Mouse (Mus musculus) skeletal muscle tissue, adult 2 months (tissue): ENCODE measurements at regions not wholly inside any gene's neighbourhood (a gene's known extent, or its start where the extent isn't known, plus 50 kb on each side); places are given as distances from the start of the nearest gene placed in this dataset.

ENCODE experiments used
- DNase-seq: peaks from one replicate; pipeline ENCODE4 v3.0.0-alpha.2; 2012; ENCODE audit warnings: low read depth, low spot score

- no peak for DNase-seq
These were observed 307.3 kb downstream of the Tmem114 start for GRCm38 (mm10) chr16:8117543-8118167.

GRCm38 (mm10) chr16:8111329-8112116 lies 313.4 kb downstream of the Tmem114 start:
- DNase-seq = no peak

GRCm38 (mm10) chr16:8108141-8109122 lies 316.5 kb downstream of the Tmem114 start:
- peak; percentile 39 for DNase-seq

- DNase-seq = no peak
These were observed 345.9 kb downstream of the Tmem114 start for GRCm38 (mm10) chr16:8079024-8079423.

GRCm38 (mm10) chr16:8078461-8078860 lies 346.5 kb downstream of the Tmem114 start:
- no peak for DNase-seq

- DNase-seq = no peak
These were observed 350.2 kb downstream of the Tmem114 start for GRCm38 (mm10) chr16:8074729-8075128.

- no peak for DNase-seq
These were observed 371.0 kb downstream of the Tmem114 start for GRCm38 (mm10) chr16:8053936-8054335.

GRCm38 (mm10) chr16:8008966-8009365 lies 416.0 kb downstream of the Tmem114 start:
- DNase-seq = peak; percentile 8

GRCm38 (mm10) chr16:8006631-8007030 lies 418.3 kb downstream of the Tmem114 start:
- DNase-seq = no peak

- no peak for DNase-seq
These were observed 422.4 kb downstream of the Tmem114 start for GRCm38 (mm10) chr16:8002339-8003089.

- no peak for DNase-seq
These were observed 442.1 kb downstream of the Tmem114 start for GRCm38 (mm10) chr16:7982816-7983215.

- no peak for DNase-seq
These were observed 446.5 kb downstream of the Tmem114 start for GRCm38 (mm10) chr16:7978466-7978865.

- no peak for DNase-seq
These were observed 473.3 kb downstream of the Tmem114 start for GRCm38 (mm10) chr16:7951616-7952015.

- no peak for DNase-seq
These were observed 482.6 kb downstream of the Tmem114 start for GRCm38 (mm10) chr16:7942333-7942732.

GRCm38 (mm10) chr16:7937167-7937566 lies 487.8 kb downstream of the Tmem114 start:
- DNase-seq = no peak

GRCm38 (mm10) chr16:7932322-7932721 lies 492.6 kb downstream of the Tmem114 start:
- no peak for DNase-seq

GRCm38 (mm10) chr16:7931676-7932075 lies 493.3 kb downstream of the Tmem114 start:
- no peak for DNase-seq

- DNase-seq = no peak
These were observed 495.8 kb downstream of the Tmem114 start for GRCm38 (mm10) chr16:7929112-7929511.

GRCm38 (mm10) chr16:7928391-7928935 lies 496.5 kb downstream of the Tmem114 start:
- DNase-seq = no peak

GRCm38 (mm10) chr16:7927756-7928155 lies 497.2 kb downstream of the Tmem114 start:
- peak; percentile 0 for DNase-seq

- DNase-seq = no peak
These were observed 529.1 kb downstream of the Tmem114 start for GRCm38 (mm10) chr16:7895786-7896185.
